Mouse (Mus musculus) myocyte (in vitro differentiated cells): ENCODE results near the gene Tmem269.

ENCODE experiments used
- CEBPB ChIP-seq: IDR thresholded peaks from 2 replicates; pipeline ENCODE4 v1.6.1; 2011; ENCODE audit warnings: mild to moderate bottlenecking, moderate library complexity; ENCODE audit not compliant: poor library complexity, insufficient read depth, severe bottlenecking
- MAX ChIP-seq: IDR thresholded peaks from one replicate; pipeline ENCODE4 v1.6.1; 2011; ENCODE audit warnings: low read depth, mild to moderate bottlenecking, control low read depth
- MYOD1 ChIP-seq, 3 experiments: IDR thresholded peaks; one replicate each; pipeline ENCODE4 v1.6.1; 2011; ENCODE audit warnings: control low read depth in 2 of 3, low read depth in 2 of 3, mild to moderate bottlenecking in 2 of 3, moderate library complexity in 1 of 3; ENCODE audit not compliant: insufficient read length in 2 of 3, control insufficient read depth in 1 of 3
- MYOG ChIP-seq, 3 experiments: IDR thresholded peaks; one replicate each; pipeline ENCODE4 v1.6.1; 2011; ENCODE audit warnings: control low read depth in 2 of 3, low read depth in 2 of 3, mild to moderate bottlenecking in 2 of 3; ENCODE audit not compliant: insufficient read length in 2 of 3, control insufficient read depth in 1 of 3, insufficient read depth in 1 of 3
- POLR2A ChIP-seq: IDR thresholded peaks from one replicate; pipeline ENCODE4 v1.6.1; 2011; ENCODE audit warnings: low read depth, mild to moderate bottlenecking, control low read depth, moderate library complexity; ENCODE audit not compliant: insufficient read length
- REST ChIP-seq: IDR thresholded peaks from one replicate; pipeline ENCODE4 v1.6.1; 2011; ENCODE audit warnings: mild to moderate bottlenecking, control low read depth, moderate library complexity; ENCODE audit not compliant: insufficient read depth, insufficient read length
- SRF ChIP-seq: IDR thresholded peaks from one replicate; pipeline ENCODE4 v1.6.1; 2011; ENCODE audit warnings: low read depth; ENCODE audit not compliant: control insufficient read depth, insufficient read length
- TCF3 ChIP-seq: IDR thresholded peaks from one replicate; pipeline ENCODE4 v1.6.1; 2011; ENCODE audit warnings: low read depth, control low read depth; ENCODE audit not compliant: insufficient read length
- USF1 ChIP-seq: IDR thresholded peaks from one replicate; pipeline ENCODE4 v1.6.1; 2011; ENCODE audit warnings: low read depth, mild to moderate bottlenecking, control low read depth, moderate library complexity

DNA sequence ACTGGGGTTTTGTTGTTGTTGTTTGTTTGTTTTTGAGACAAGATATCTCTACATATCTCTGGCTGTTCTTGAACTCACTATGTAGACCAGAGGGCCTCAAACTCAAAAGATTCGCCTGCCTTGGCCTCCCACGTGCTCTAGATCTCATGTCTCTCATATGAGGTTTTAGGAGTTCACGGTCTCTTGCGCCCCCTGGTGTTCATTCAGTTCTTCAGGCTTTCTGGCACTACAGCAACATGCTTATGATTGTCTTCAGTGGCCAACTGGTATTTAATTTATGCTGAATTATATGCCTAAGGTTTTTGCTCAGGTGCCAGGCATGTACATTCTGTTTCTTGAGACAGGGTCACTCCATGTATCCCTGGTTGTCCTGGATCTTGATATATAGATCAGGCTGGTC lies 50.4 kb downstream of the Tmem269 start:
- TF ChIP-seq USF1, result peak; percentile 44
- TF ChIP-seq CEBPB, result no peak
- TF ChIP-seq POLR2A, result no peak
- TF ChIP-seq TCF3, result no peak
- TF ChIP-seq MYOG (IDR thresholded peaks at IDR 0.05; ENCODE audit: control insufficient read depth in 1 of 3, insufficient read depth in 1 of 3, insufficient read length in 2 of 3, low read depth in 2 of 3), result no peak
- no peak for TF ChIP-seq MAX
- TF ChIP-seq REST, result no peak
- no peak for TF ChIP-seq SRF
- TF ChIP-seq MYOD1 (IDR thresholded peaks at IDR 0.05; ENCODE audit: control insufficient read depth in 1 of 3, insufficient read length in 2 of 3, low read depth in 2 of 3), result no peak
